Mouse (Mus musculus): ENCODE data around the gene Prune2. TPM values are rescaled to one million over a fixed set of nuclear protein-coding genes. Genes with fewer than 3 reads are reported as not detected.
A peak's percentile ranks its signal among the peaks of the same experiment; 100 is the strongest.

Prune2 gene
- 6.5 and 6.7 TPM in 2 replicates for polyA plus RNA-seq (2015; fragmentation: Nextera tagmentation; extraction: Ambion mirVana)

DNA sequence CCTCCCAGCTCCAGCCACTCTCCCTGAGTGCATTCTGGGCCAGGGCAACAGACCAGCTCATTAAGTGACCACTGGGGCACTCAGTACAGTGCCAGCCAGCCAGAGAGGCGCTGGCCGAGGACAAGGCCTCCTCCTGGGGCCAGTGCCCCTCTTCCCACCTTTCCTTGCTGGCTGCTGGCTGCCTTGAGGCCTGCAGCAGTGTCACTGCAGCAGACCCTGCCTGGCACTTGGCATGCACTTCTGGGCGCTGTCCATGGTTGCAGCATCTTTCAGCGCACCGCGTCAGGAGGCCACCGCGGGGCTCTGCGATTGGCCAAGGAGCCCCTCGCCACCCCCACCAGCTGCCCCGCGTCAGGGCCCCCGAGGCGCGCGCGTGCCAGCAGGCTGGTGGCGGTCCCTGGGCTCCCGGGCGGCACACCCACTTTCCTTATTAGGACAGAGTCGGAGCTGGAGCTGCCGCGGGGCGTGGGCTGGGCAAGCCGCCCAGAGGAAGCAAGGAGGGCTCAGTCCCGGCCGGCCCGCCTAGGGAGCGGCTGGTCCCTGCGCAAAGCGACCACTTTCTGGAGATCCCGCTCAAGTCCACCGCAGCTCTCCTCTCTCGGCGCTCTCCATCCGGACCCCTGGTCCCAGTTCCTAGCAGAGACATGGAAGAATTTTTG is at the start of gene Prune2:
Gene Prune2, plus strand, starts transcription at position 506 of the 659 bp plus-strand sequence.
- Histone ChIP-seq H3K9ac (ENCODE audit: low read length) (peak within 1 kb of the TSS; percentile 55), H3K36me3 (ENCODE audit: control insufficient read depth, insufficient read depth) (no peaks in the 10 kb centered on the region), H3K4me2 (ENCODE audit: low read depth, low read length) (peak within 1 kb of the TSS; percentile 96), H3K9me3 (replicated peaks; ENCODE audit: control insufficient read depth, low read length) (no peaks in the 10 kb centered on the region), H3K27me3 (ENCODE audit: control insufficient read depth, insufficient read depth, low read length) (peaks cover 9% of the 10 kb centered on the region), H3K4me3 (ENCODE audit: low read length) (peak within 1 kb of the TSS; percentile 60), H3K27ac (ENCODE audit: low read length) (no peak within 1 kb of the TSS), H3K4me1 (ENCODE audit: control insufficient read depth, insufficient read depth, low read length) (peaks cover 8% of the 10 kb centered on the region)
- WGBS, result under 1% methylated on average over 36 of the region's 36 CpGs
- peak; percentile 96 for ATAC-seq (replicated peaks; ENCODE audit: extremely low read depth, insufficient read depth, low FRiP score)

GRCm38 (mm10) chr19:16911507-16911906 is 44.4 kb upstream of the Prune2 start:
- 82% methylated on average over 5 of the region's 5 CpGs for WGBS
- no peak for ATAC-seq (replicated peaks; ENCODE audit: extremely low read depth, insufficient read depth, low FRiP score)

DNA sequence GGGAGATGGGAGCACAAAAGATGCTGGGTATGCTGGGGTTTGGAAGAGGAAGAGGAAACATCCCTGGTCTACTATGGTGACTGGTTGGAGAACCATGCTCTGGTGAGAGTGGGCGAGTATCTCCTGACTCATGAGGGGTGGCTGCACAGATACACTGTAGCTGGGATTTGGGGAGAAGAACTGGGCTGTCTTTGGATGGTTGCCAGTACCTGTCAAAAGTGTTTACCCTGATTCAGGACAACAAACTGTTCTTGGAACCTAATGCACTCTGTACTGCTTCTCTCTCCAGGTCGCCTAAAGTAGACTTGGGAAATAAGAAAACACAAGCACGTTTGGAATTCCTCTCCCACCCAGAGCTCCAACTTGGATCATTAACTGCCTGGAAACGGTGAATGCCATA is 31.4 kb upstream of the Prune2 start:
- H3K4me1 ChIP-seq (ENCODE audit: control insufficient read depth, insufficient read depth, low read length), result no peaks in the 10 kb centered on the region
- H3K4me3 ChIP-seq (ENCODE audit: low read length), result no peak overlapping the region
- H3K36me3 ChIP-seq (ENCODE audit: control insufficient read depth, insufficient read depth), result no peaks in the 10 kb centered on the region
- no peak overlapping the region for H3K4me2 ChIP-seq (ENCODE audit: low read depth, low read length)
- no peak overlapping the region for H3K27ac ChIP-seq (ENCODE audit: low read length)
- H3K27me3 ChIP-seq (ENCODE audit: control insufficient read depth, insufficient read depth, low read length), result no peaks in the 10 kb centered on the region
- no peak overlapping the region for H3K9ac ChIP-seq (ENCODE audit: low read length)
- H3K9me3 ChIP-seq (replicated peaks; ENCODE audit: control insufficient read depth, low read length), result no peaks in the 10 kb centered on the region
- 72% methylated on average over 4 of the region's 4 CpGs for WGBS
- ATAC-seq (replicated peaks; ENCODE audit: extremely low read depth, insufficient read depth, low FRiP score), result no peak

More at GRCm38 (mm10) chr19:16911507-16911906, 44.4 kb upstream of the Prune2 start:
- Histone ChIP-seq H3K27me3 (ENCODE audit: control insufficient read depth, insufficient read depth, low read length) (no peaks in the 10 kb centered on the region), H3K4me2 (ENCODE audit: low read depth, low read length) (no peak overlapping the region), H3K4me1 (ENCODE audit: control insufficient read depth, insufficient read depth, low read length) (no peaks in the 10 kb centered on the region), H3K4me3 (ENCODE audit: low read length) (no peak overlapping the region), H3K9ac (ENCODE audit: low read length) (no peak overlapping the region), H3K9me3 (replicated peaks; ENCODE audit: control insufficient read depth, low read length) (no peaks in the 10 kb centered on the region), H3K36me3 (ENCODE audit: control insufficient read depth, insufficient read depth) (no peaks in the 10 kb centered on the region), H3K27ac (ENCODE audit: low read length) (no peak overlapping the region)

DNA sequence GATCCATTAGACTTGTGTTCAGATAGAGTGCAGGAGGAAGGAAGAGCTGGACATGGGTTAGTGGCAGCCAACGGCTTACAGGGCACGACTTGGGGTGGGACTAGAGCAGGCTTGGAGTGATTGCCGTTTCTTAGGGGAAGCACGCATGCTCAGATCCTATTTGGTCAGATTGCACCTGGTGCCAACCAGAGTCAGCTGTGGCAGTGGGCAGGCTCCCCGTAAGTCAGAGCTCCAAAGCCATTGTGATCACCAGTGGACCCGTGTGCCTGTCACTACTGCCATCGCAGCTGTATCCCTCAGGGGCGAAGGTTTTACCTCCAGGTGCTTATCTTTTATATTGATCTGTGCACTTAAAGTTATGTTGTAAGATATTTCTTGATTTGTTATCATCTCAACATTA is 21.3 kb upstream of the Prune2 start:
- H3K9me3 ChIP-seq (replicated peaks; ENCODE audit: control insufficient read depth, low read length), result no peaks in the 10 kb centered on the region
- H3K36me3 ChIP-seq (ENCODE audit: control insufficient read depth, insufficient read depth), result no peaks in the 10 kb centered on the region
- ATAC-seq (replicated peaks; ENCODE audit: extremely low read depth, insufficient read depth, low FRiP score), result no peak
- no peaks in the 10 kb centered on the region for H3K27me3 ChIP-seq (ENCODE audit: control insufficient read depth, insufficient read depth, low read length)
- 71% methylated on average over 8 of the region's 8 CpGs for WGBS
- no peaks in the 10 kb centered on the region for H3K4me1 ChIP-seq (ENCODE audit: control insufficient read depth, insufficient read depth, low read length)
- H3K4me3 ChIP-seq (ENCODE audit: low read length), result no peak overlapping the region
- no peak overlapping the region for H3K9ac ChIP-seq (ENCODE audit: low read length)
- H3K4me2 ChIP-seq (ENCODE audit: low read depth, low read length), result no peak overlapping the region
- no peak overlapping the region for H3K27ac ChIP-seq (ENCODE audit: low read length)

DNA sequence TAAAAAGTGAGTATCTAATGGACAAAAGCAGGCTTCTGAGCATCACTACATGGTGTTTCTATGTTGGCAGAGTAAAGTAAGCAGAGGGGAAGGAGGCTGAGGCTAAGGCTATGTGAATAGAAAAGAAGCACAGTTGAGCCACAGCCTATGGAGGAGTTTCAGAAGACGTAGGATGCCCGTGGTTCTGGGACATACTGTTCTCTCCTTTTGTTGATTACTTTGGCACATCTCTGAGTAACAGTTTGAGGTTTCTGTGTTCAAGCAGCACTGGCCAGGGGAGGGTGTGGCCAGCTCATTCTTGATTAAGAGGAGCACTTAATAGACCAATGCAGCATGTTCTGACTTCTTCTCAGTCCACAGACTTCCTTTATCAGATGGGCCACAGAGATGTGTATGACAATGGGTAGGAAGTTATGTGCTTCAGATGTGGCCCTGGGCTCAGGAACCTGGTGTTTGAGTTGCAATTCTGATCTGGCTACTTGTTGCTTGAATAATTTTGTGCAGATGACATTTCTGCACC is 7.1 kb upstream of the Prune2 start:
- Histone ChIP-seq H3K4me1 (ENCODE audit: control insufficient read depth, insufficient read depth, low read length) (no peaks in the 10 kb centered on the region), H3K27ac (ENCODE audit: low read length) (no peak overlapping the region), H3K36me3 (ENCODE audit: control insufficient read depth, insufficient read depth) (no peaks in the 10 kb centered on the region), H3K27me3 (ENCODE audit: control insufficient read depth, insufficient read depth, low read length) (no peaks in the 10 kb centered on the region), H3K9me3 (replicated peaks; ENCODE audit: control insufficient read depth, low read length) (no peaks in the 10 kb centered on the region), H3K4me2 (ENCODE audit: low read depth, low read length) (no peak overlapping the region), H3K9ac (ENCODE audit: low read length) (no peak overlapping the region), H3K4me3 (ENCODE audit: low read length) (no peak overlapping the region)
- 76% methylated on average over 2 of the region's 2 CpGs for WGBS
- ATAC-seq (replicated peaks; ENCODE audit: extremely low read depth, insufficient read depth, low FRiP score), result no peak

DNA sequence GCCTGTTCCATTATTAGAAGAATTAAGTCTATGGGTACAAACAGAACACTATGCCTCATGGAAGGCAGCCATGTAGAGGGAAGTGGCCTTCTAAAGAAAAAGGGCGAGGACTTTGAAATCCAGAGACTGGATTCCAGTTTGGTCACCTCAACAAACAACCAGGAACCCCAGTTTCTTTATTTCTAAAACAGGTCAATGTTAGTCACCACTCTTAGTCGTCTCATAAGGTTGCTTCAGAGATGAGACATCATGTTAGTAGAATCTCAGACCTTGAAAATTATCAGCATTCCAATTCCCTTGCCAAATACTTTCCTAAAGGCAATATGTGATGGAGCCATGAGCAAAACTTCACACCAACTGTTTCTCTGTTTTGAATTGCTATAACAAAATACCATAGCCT is 6.6 kb upstream of the Prune2 start:
- Histone ChIP-seq H3K9me3 (replicated peaks; ENCODE audit: control insufficient read depth, low read length) (no peaks in the 10 kb centered on the region), H3K27me3 (ENCODE audit: control insufficient read depth, insufficient read depth, low read length) (no peaks in the 10 kb centered on the region), H3K4me2 (ENCODE audit: low read depth, low read length) (no peak overlapping the region), H3K36me3 (ENCODE audit: control insufficient read depth, insufficient read depth) (no peaks in the 10 kb centered on the region), H3K27ac (ENCODE audit: low read length) (no peak overlapping the region), H3K4me1 (ENCODE audit: control insufficient read depth, insufficient read depth, low read length) (no peaks in the 10 kb centered on the region), H3K4me3 (ENCODE audit: low read length) (no peak overlapping the region), H3K9ac (ENCODE audit: low read length) (no peak overlapping the region)
- ATAC-seq (replicated peaks; ENCODE audit: extremely low read depth, insufficient read depth, low FRiP score), result no peak
- 70% methylated on average over 2 of the region's 2 CpGs for WGBS

- WGBS, result 76% methylated on average over 9 of the region's 9 CpGs
- Histone ChIP-seq H3K9me3 (replicated peaks; ENCODE audit: control insufficient read depth, low read length) (no peaks in the 10 kb centered on the region), H3K4me3 (ENCODE audit: low read length) (no peak overlapping the region), H3K4me1 (ENCODE audit: control insufficient read depth, insufficient read depth, low read length) (no peaks in the 10 kb centered on the region), H3K9ac (ENCODE audit: low read length) (no peak overlapping the region), H3K27me3 (ENCODE audit: control insufficient read depth, insufficient read depth, low read length) (no peaks in the 10 kb centered on the region), H3K36me3 (ENCODE audit: control insufficient read depth, insufficient read depth) (no peaks in the 10 kb centered on the region), H3K27ac (ENCODE audit: low read length) (no peak overlapping the region), H3K4me2 (ENCODE audit: low read depth, low read length) (no peak overlapping the region)
- ATAC-seq (replicated peaks; ENCODE audit: extremely low read depth, insufficient read depth, low FRiP score), result no peak
Observed at GRCm38 (mm10) chr19:16950051-16950450, 5.9 kb upstream of the Prune2 start.

DNA sequence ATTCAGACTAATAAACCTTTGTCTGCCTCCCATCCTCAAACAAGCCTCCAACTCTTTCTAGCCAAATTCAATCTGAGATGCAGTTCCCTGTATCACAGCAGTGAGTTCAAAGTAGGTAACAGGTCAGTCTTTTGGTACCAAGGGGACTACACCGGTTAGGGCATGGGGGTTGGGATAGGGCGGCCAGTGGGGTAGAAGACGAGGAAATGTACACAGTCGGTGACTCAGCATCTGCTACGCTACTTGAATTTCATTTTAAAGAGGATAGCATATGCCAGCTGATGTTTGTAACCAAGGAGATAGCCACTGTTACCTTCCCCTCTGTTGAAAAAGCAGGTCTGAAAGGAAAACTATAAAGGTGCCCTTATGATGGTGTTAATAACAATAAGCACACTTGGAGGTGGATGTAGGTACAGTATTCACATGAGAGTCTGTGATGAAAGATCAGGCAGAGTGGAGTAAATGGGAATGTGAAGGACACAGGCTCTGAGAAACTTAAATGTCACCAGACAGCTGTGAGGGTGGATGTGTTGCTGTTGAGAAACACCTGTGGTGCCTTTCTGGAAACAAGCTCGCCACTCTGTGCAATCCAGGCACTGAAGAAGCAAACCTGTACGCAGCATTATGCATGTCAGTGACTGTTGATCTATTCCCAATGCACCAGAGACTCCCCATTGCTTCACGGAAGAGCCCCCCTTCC is 5.1 kb upstream of the Prune2 start:
- no peaks in the 10 kb centered on the region for H3K36me3 ChIP-seq (ENCODE audit: control insufficient read depth, insufficient read depth)
- no peak overlapping the region for H3K9ac ChIP-seq (ENCODE audit: low read length)
- H3K9me3 ChIP-seq (replicated peaks; ENCODE audit: control insufficient read depth, low read length), result no peaks in the 10 kb centered on the region
- ATAC-seq (replicated peaks; ENCODE audit: extremely low read depth, insufficient read depth, low FRiP score), result no peak
- no peak overlapping the region for H3K4me2 ChIP-seq (ENCODE audit: low read depth, low read length)
- H3K4me1 ChIP-seq (ENCODE audit: control insufficient read depth, insufficient read depth, low read length), result no peaks in the 10 kb centered on the region
- 77% methylated on average over 8 of the region's 8 CpGs for WGBS
- no peaks in the 10 kb centered on the region for H3K27me3 ChIP-seq (ENCODE audit: control insufficient read depth, insufficient read depth, low read length)
- no peak overlapping the region for H3K4me3 ChIP-seq (ENCODE audit: low read length)
- no peak overlapping the region for H3K27ac ChIP-seq (ENCODE audit: low read length)

DNA sequence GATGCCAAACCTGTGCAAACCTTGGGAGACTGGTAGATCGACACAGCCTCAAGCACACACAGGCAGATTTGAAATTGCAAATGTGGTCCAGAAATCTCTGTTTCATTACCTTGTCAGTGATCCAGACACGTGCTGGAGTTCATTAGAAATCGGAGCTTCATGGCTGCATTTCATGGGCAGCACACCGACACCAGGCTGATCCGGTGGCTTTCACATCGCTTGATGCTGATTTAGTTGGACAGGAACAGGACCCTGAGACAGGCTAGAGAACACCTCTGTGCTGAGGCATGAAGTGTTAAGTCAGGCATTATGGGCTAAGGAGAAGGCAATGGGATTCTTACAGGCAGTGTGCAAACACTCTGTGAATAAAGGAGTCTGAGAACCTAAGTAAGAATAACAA is 1.2 kb upstream of the Prune2 start:
- no peak overlapping the region for H3K27ac ChIP-seq (ENCODE audit: low read length)
- H3K4me2 ChIP-seq (ENCODE audit: low read depth, low read length), result no peak overlapping the region
- peaks cover 8% of the 10 kb centered on the region for H3K4me1 ChIP-seq (ENCODE audit: control insufficient read depth, insufficient read depth, low read length)
- ATAC-seq (replicated peaks; ENCODE audit: extremely low read depth, insufficient read depth, low FRiP score), result no peak
- no peak overlapping the region for H3K9ac ChIP-seq (ENCODE audit: low read length)
- H3K27me3 ChIP-seq (ENCODE audit: control insufficient read depth, insufficient read depth, low read length), result peaks cover 9% of the 10 kb centered on the region
- H3K9me3 ChIP-seq (replicated peaks; ENCODE audit: control insufficient read depth, low read length), result no peaks in the 10 kb centered on the region
- WGBS, result 76% methylated on average over 6 of the region's 6 CpGs
- H3K4me3 ChIP-seq (ENCODE audit: low read length), result no peak overlapping the region
- H3K36me3 ChIP-seq (ENCODE audit: control insufficient read depth, insufficient read depth), result no peaks in the 10 kb centered on the region
